Mouse (Mus musculus): ENCODE measurements around the gene Zfp709. TPM values are rescaled to one million over a fixed set of nuclear protein-coding genes. Genes with fewer than 3 reads are reported as not detected.
"Not testable (repeated sequence)": the region's sequence is repeated elsewhere in the genome, so short reads cannot be mapped to it uniquely, and the experiment has no call there.

The Zfp709 gene
- total RNA-seq, 2 experiments from 2014 or later: 5.5 to 6.7 TPM

DNA sequence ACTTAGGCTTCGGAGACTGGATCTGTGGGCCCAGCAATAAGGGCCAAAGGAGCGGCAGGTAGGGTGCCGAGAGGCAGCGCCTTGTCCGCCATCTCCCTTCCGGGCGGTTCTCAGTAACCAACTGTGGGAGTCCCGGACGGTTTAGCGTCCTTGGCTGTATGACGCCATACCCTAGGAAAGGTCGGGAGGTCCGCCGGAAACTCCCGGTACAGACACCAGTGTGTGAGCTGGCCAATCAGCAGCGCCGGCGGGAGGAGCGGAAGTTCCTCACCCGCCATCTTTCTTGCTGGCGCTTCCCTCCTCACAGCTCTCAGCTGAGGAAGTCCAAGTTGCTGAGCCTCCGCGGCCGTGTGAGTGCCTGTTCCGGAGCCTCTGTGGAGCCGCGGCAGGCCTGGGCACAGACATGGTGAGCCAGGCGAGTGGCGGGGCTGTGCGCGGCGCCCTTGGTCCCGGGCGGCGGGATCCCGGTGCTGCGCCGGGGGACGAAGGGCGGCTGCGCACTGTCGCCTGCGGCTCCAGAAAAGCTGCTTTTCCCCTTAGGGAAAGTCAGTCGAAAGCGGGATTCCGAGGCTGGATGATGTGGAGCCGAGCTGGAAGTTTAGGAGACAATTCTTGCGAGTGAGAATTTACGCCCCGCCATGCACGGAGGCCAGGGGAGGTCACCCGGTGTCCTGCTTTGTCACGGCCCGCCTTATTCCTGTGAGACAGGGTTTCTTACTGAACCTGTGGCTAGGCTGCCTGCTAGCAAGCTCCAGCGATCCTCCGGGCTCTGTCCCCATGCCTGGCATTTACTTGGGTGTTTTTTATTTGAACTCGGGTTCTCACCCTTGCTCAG is 41.0 kb downstream of the Zfp709 start:
- peak; percentile 94 for DNase-seq (ENCODE audit: low spot score)
- intact Hi-C loops (cut with DNase I): loop anchor here (1.0 to 2.0 kb wide), 2 partner anchors 14 to 28 kb away; partner anchors contain the start of genes Zfp617, Zfp882 and Zfp961

DNA sequence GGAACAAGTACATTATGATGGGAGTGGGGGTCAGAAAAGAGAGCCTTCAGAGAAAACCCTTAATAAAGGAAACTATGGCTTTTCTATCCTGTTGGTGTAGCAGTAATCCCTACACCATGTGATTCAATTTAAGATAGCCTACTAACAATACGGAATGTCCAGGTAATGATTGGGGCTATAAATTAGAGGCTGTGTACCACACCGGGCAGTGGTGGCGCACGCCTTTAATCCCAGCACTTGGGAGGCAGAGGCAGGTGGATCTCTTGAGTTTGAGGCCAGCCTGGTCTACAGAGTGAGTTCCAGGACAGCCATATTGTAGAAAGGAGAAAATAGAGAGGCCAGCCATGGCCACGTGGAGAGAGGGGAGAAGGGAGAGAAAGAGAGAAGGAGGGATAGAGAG is 44.0 kb downstream of the Zfp709 start:
- no peak for DNase-seq (ENCODE audit: low spot score)
- intact Hi-C loops (cut with DNase I): loop anchor here (5.0 kb wide), 1 partner anchor 37 kb away; no protein-coding TSS in a partner anchor

GRCm38 (mm10) chr8:71926551-71926950 is 44.7 kb downstream of the Zfp709 start:
- intact Hi-C loops (cut with DNase I): loop anchor here (5.0 kb wide), 1 partner anchor 36 kb away; no protein-coding TSS in a partner anchor
- no peak for DNase-seq (ENCODE audit: low spot score)

DNA sequence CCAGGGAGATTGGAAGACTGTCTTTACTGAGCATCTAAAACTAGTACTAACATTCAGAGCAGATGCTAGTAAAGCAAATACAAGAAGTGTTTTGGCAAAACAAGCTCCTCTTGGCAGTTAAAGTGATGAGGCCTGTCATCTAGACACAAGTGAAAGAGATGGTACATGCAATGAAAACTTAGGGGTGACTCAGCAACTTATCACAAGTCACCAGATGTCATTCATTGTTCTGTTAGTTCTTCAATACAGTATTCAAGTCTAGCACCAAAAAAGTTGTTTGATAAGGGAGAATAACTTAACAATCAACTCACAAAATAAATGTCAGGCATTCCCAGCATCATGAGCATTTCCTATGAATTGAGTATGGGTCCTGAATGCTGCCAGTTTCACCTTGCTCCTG is 46.0 kb downstream of the Zfp709 start:
- intact Hi-C loops (cut with DNase I): loop anchor here (5.0 kb wide), 1 partner anchor 35 kb away; no protein-coding TSS in a partner anchor
- no peak for DNase-seq (ENCODE audit: low spot score)

DNA sequence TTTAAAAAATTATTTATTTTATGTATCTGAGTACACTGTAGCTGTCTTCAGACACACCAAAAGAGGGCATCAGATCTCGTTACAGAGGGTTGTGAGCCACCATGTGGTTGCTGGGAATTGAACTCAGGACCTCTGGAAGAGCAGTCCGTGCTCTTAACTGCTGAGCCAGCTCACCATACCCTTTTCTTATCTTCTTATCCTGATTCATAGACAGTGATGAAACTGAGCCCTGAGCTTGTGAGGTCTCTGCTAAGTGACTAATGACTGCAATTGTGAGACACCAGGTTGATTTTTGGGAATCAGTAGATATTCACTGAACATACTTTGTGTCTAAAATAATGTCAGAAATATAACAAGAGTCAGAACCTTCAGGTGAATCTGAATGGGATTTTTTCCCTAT is 56.2 kb downstream of the Zfp709 start:
- DNase-seq (ENCODE audit: low spot score); intact Hi-C loops (cut with DNase I): not testable (repeated sequence)

DNA sequence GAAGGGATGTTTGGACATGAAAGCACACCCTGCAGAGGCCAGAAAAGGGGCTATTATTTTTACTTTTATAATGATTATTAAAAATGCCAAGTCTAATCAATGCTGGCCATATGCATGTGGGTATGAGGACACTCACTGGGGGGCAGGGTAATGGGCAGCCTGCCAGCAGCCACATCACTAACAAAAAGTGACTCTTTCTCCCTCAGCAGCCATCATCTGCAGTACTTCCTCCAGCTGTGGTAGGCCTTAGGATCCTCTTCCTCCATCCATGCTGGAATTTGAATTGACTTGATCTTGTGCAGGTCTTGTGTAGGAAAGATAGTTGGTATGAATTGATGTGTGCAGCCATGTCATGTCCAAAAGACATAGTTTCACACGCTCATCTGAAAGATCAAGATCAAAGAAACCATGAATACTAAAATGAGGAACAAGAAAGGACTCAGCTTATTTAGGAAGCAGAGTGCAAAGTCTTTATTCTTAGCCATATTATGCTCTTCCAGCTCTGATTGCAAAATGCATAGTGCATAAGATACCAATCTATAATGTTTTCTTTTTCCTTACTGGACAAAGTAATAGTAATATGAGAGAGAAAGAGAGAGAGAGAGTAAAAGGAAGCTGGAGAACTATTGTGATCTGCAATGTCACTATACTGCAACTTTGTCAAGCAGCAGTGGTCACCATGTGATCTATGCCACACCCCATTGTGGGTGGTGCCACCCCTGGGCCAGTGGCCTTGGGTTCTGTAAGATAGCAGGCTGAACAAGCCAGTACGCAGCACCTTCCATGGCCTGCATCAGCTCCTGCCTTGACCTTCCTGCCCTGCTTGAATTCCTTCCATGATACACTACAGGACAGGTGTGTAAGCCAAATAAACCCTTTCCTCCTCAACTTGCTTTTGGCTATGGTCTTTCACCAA is 58.7 kb downstream of the Zfp709 start:
- no peak for DNase-seq (ENCODE audit: low spot score)
- intact Hi-C loops (cut with DNase I): no loop called here

GRCm38 (mm10) chr8:71941776-71942175 is 60.0 kb downstream of the Zfp709 start:
- intact Hi-C loops (cut with DNase I): no loop called here
- no peak for DNase-seq (ENCODE audit: low spot score)

Other genes with a start within 250 kb of the Zfp709 start
- gene Unc13a, start 210.3 kb upstream of the Zfp709 start, total RNA-seq (2021): under 1 TPM; 0.73 to 0.83 TPM
- 1 to 10 TPM; 7.8 to 8.5 TPM for gene Jak3, start 205.7 kb upstream of the Zfp709 start, total RNA-seq (2021)
- gene Insl3, start 192.8 kb upstream of the Zfp709 start, total RNA-seq (2021): 1 to 10 TPM; 4.0 to 4.8 TPM
- 1 to 10 TPM; 5.5 to 8.0 TPM for gene B3gnt3, start 180.2 kb upstream of the Zfp709 start, total RNA-seq (2021)
- under 1 TPM; 0.59 to 0.83 TPM for gene Fcho1, start 156.3 kb upstream of the Zfp709 start, total RNA-seq (2021)
- 1 to 10 TPM; 3.1 to 6.1 TPM for gene Zfp882, start 26.6 kb downstream of the Zfp709 start, total RNA-seq (2021)
- gene Zfp617, start 26.6 kb downstream of the Zfp709 start, total RNA-seq (2021): 10 to 100 TPM; 22.4 to 28.8 TPM
- 1 to 10 TPM; 5.5 to 10.0 TPM for gene Zfp961, start 69.0 kb downstream of the Zfp709 start, total RNA-seq (2021)
- gene Cyp4f18, start 127.6 kb downstream of the Zfp709 start, total RNA-seq (2021): under 1 TPM; 0.70 to 0.73 TPM
- not detected for gene Olfr372, start 159.2 kb downstream of the Zfp709 start, total RNA-seq (2021)
- not detected for gene Olfr373, start 201.2 kb downstream of the Zfp709 start, total RNA-seq (2021)
- not detected for gene Olfr374, start 225.0 kb downstream of the Zfp709 start, total RNA-seq (2021)

Measured in heart, postnatal 25 days (tissue).